Mouse (Mus musculus) liver, embryonic 13.5 days (tissue): ENCODE data around the gene Npas2. TPM values are rescaled to one million over a fixed set of nuclear protein-coding genes. Genes with fewer than 3 reads are reported as not detected.

Experiments
- ATAC-seq: fragments of 200-750 bp; cut with Nextera tagmentation; 2 replicates; pipeline ENCODE4 v1.8.0; 2017; ENCODE audit warnings: low read depth, mild to moderate bottlenecking, moderate number of reproducible peaks, moderate library complexity
- DNase-seq: peaks from one replicate; pipeline ENCODE4 v3.0.0; 2022
- H3K27ac ChIP-seq: fragments of 300-500 bp; sonication (generic); 2 replicates; pipeline ENCODE4 v1.5.1; 2015; ENCODE audit warnings: moderate library complexity, mild to moderate bottlenecking, inconsistent platforms
- H3K27me3 ChIP-seq: fragments of 300-500 bp; sonication (generic); 2 replicates; pipeline ENCODE4 v1.6.1; 2015; ENCODE audit warnings: mild to moderate bottlenecking, inconsistent platforms
- H3K36me3 ChIP-seq: fragments of 300-500 bp; sonication (generic); 2 replicates; pipeline ENCODE4 v1.6.1; 2015; ENCODE audit warnings: mild to moderate bottlenecking, inconsistent platforms
- H3K4me1 ChIP-seq: fragments of 300-500 bp; sonication (generic); replicated peaks from 2 replicates; pipeline ENCODE4 v1.6.1; 2015; ENCODE audit warnings: inconsistent platforms
- H3K4me2 ChIP-seq: fragments of 300-500 bp; sonication (generic); 2 replicates; pipeline ENCODE4 v1.6.1; 2015; ENCODE audit warnings: inconsistent platforms, mild to moderate bottlenecking, moderate library complexity
- H3K4me3 ChIP-seq: fragments of 300-500 bp; sonication (generic); replicated peaks from 2 replicates; pipeline ENCODE4 v1.5.1; 2015; ENCODE audit warnings: mild to moderate bottlenecking, inconsistent platforms
- H3K9ac ChIP-seq: fragments of 300-500 bp; sonication (generic); 2 replicates; pipeline ENCODE4 v1.6.1; 2015; ENCODE audit warnings: mild to moderate bottlenecking, inconsistent platforms
- H3K9me3 ChIP-seq: fragments of 300-500 bp; sonication (generic); replicated peaks from 2 replicates; pipeline ENCODE4 v1.6.1; 2016; ENCODE audit warnings: inconsistent platforms
- WGBS: fragments of 180-500 bp; shearing (Covaris S2); methylation state at CpG from one replicate; pipeline ENCODE4 v1.1.7; 2015; ENCODE audit not compliant: insufficient replicate concordance; 5-methylcytosine and 5-hydroxymethylcytosine counted together
- polyA plus RNA-seq: library from polyadenylated mRNA; unstranded; fragments of >200 nt; fragmentation: Nextera tagmentation; extraction: Ambion mirVana; gene quantifications from 2 replicates; pipeline ENCODE4 v1.2.1, GENCODE M21; 2015

Gene Npas2
- polyA plus RNA-seq, 1 experiment from 2014 or later = 0.13 TPM

DNA sequence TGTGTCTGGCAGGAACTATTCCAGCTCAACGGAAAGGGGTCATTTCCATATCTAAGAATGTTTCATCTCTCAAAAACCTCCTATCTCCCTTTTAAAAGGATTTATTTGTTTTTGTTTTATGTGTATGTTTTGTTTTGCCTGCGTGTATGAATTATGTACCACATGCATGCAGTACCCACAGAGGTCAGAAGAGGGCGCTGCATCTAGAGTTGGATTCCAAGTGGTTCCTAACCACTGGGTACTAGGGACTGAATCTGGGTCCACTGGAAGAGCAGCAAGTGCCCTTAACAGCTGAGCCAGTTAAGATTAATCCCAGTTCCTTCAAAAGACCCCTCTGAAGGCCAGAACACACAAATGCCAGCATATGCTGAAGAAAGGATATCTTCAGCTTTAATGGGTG is 24.1 kb downstream of the Npas2 start:
- Histone ChIP-seq H3K4me2 (no peak overlapping the region), H3K36me3 (no peaks in the 10 kb centered on the region), H3K4me1 (no peaks in the 10 kb centered on the region), H3K4me3 (no peak overlapping the region), H3K27ac (no peak overlapping the region), H3K27me3 (no peaks in the 10 kb centered on the region), H3K9me3 (no peaks in the 10 kb centered on the region), H3K9ac (no peak overlapping the region)
- DNase-seq (no peak), ATAC-seq (no peak)
- 59% methylated on average over 3 of the region's 3 CpGs for WGBS

DNA sequence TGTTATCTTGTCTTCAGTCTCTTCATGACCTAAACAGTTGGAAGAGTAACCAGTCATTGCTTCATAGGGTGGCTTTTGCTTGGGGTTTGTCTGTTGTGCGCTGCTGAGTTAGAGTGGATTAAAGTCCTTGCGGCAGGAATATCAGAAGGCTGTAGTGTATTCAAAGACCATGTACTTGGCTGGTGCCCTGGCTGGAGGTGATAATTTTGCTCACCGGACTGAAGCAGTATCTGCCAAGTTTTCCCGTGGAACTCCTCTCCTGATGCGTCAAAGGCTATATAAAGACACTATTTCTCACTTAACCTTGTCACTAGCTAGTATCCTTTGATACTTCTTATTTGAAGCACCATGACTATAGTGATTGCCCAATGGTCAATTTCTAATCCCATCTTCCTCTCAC is 34.9 kb downstream of the Npas2 start:
- ATAC-seq (no peak), DNase-seq (no peak)
- H3K4me1 ChIP-seq = no peaks in the 10 kb centered on the region
- no peak overlapping the region for H3K27ac ChIP-seq
- H3K4me2 ChIP-seq = no peak overlapping the region
- no peaks in the 10 kb centered on the region for H3K9me3 ChIP-seq
- H3K9ac ChIP-seq = no peak overlapping the region
- 78% methylated on average over 5 of the region's 5 CpGs for WGBS
- no peaks in the 10 kb centered on the region for H3K27me3 ChIP-seq
- H3K36me3 ChIP-seq = no peaks in the 10 kb centered on the region
- H3K4me3 ChIP-seq = no peak overlapping the region

DNA sequence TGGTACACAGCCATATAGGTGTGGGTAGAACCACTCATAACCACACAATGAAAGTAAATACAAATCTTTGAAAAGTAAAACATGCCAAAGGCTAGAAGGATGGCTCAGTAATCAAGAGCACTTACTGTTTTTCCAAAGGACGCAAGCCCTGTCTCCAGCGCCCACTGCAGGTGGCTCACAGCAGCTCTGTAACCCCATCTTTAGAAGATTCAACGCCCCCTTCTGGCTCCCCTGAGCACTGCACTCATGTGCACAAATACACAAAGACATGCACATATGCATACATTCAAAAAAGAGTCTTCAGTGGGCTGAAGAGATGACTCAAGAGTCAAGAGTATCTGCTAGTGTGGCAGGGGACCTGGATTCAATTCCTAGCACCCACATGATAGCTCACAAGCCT is 36.5 kb downstream of the Npas2 start:
- H3K36me3 ChIP-seq = no peaks in the 10 kb centered on the region
- WGBS = 41% methylated on average over 3 of the region's 3 CpGs
- no peak overlapping the region for H3K27ac ChIP-seq
- DNase-seq (no peak), ATAC-seq (no peak)
- no peak overlapping the region for H3K9ac ChIP-seq
- H3K9me3 ChIP-seq = no peaks in the 10 kb centered on the region
- no peaks in the 10 kb centered on the region for H3K4me1 ChIP-seq
- H3K27me3 ChIP-seq = no peaks in the 10 kb centered on the region
- H3K4me3 ChIP-seq = no peak overlapping the region
- H3K4me2 ChIP-seq = no peak overlapping the region

DNA sequence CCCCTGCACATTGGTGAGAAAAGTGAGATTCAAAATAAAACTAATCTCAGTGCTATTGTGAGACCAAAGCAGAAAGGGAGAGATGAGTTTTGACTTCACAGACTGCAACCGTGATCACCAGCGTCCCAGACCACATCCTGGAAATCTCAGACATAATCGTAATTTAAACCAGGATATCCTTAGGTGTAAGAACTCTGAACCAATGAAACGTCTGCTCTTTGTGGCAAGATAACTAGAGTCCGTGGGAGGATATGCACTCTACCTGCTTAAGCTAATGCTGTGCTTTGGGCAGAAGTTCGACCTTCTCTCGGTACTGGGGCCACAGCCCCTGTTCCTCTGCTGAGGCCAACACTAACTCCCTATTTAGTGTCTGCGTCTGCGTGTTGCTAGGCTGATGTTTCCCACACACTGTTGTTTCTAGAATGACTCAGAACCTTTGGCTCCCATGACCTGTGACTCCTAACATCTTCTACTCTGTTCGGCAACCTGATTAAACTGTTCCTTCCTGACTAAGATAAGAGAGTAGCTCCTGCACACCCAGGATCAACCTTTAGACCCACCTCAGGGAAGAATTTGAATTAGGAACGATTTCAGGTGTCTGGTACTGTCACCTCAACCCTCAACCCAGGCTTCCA is 41.4 kb downstream of the Npas2 start:
- Histone ChIP-seq H3K4me3 (no peak overlapping the region), H3K4me2 (no peak overlapping the region), H3K36me3 (no peaks in the 10 kb centered on the region), H3K9ac (no peak overlapping the region), H3K27me3 (no peaks in the 10 kb centered on the region), H3K4me1 (no peaks in the 10 kb centered on the region), H3K27ac (no peak overlapping the region), H3K9me3 (no peaks in the 10 kb centered on the region)
- DNase-seq (no peak), ATAC-seq (no peak)
- 59% methylated on average over 11 of the region's 11 CpGs for WGBS

DNA sequence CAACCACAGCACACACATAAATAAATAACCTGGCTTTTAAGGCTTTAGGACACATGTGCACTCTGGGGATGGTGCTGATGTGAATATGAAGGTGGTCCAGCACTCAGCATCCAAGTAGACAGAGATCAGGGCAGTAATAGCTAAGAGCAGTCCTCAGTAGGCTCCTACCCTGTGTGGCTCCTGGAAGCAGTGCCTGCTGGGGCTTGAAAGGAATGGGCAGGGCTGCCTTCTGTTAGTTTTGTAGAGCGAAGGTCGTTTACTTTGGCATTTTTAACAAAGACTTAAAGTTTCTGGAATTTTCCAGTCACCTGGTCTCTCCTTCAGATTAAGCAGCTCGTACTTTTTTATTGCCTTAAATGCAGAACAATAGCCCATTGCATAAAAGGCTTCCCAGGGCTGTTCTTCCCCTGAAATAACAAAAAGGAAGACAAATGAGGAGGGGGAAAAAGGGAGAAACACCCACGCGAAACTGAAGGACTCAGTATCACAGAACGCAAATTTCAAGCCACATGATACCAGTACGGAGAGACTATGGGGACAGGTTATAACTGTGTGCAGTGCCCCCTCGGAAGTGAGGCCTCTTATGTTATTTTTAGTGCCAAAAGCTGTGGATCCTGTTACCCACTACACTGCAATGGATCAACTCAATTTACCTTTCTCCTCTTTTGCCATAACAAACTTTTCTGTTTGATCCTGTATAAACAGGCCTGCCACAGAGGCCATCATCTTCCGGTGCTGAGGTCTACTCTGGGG is 44.1 kb downstream of the Npas2 start:
- Histone ChIP-seq H3K4me2 (no peak overlapping the region), H3K27ac (no peak overlapping the region), H3K36me3 (no peaks in the 10 kb centered on the region), H3K9me3 (no peaks in the 10 kb centered on the region), H3K9ac (no peak overlapping the region), H3K27me3 (no peaks in the 10 kb centered on the region), H3K4me3 (no peak overlapping the region), H3K4me1 (no peaks in the 10 kb centered on the region)
- no peak for ATAC-seq
- DNase-seq = no peak
- WGBS = 65% methylated on average over 9 of the region's 9 CpGs

DNA sequence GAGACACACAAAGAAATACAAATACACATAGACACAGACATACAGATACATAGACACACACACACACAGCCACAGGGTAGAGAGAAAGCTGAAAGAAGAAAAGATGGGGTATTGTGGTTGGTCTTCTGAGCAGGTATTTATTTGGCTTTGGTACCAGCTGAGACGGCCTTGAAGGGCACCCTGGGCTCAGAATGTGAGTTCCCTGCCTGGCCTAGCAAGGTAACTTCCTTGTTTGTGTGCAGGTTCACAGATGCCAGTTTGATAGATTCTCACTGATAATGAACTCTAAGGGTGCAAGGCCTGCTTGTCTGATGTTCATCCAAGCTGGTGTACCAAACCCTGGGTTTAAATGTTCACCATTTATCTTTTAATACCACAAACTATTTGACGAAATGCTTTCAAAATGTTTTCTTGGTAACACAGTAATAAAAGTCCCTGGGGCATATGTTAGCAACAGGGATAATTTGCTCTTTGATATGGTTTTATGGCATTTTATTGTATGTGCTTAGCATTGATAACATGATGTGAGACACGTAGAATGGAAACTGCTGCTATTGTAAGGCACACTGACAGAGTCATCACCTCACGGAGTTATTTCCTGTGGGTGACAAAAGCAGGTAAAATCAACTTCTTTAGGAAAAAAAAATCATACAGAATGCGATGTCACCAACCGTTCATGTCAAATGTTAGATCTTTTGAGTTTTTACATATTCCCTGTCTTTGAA is 47.5 kb downstream of the Npas2 start:
- no peak for ATAC-seq
- Histone ChIP-seq H3K36me3 (no peaks in the 10 kb centered on the region), H3K4me2 (no peak overlapping the region), H3K4me3 (no peak overlapping the region), H3K9me3 (no peaks in the 10 kb centered on the region), H3K9ac (no peak overlapping the region), H3K4me1 (no peaks in the 10 kb centered on the region), H3K27me3 (no peaks in the 10 kb centered on the region), H3K27ac (no peak overlapping the region)
- no peak for DNase-seq
- 62% methylated on average over 6 of the region's 6 CpGs for WGBS

DNA sequence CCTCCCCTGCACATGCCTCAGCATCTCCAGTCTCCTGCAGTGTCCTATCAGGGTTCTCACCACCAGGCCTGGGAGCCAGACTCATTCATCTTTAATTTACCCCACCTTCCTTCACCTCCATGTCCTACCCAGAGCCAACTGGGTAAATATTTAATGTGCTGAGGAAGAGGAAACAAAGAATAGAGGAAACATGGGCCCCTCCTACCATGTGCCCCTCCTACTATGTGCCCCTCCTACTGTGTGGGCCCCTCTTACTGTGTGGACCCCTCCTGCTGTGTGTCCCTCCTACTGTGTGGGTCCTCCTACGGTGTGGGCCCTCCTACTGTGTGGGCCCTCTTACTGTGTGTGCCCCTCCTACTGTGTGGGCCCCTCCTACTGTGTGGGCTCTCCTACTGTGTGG is 51.2 kb downstream of the Npas2 start:
- ATAC-seq = no peak
- 60% methylated on average over 1 of the region's 1 CpGs for WGBS

DNA sequence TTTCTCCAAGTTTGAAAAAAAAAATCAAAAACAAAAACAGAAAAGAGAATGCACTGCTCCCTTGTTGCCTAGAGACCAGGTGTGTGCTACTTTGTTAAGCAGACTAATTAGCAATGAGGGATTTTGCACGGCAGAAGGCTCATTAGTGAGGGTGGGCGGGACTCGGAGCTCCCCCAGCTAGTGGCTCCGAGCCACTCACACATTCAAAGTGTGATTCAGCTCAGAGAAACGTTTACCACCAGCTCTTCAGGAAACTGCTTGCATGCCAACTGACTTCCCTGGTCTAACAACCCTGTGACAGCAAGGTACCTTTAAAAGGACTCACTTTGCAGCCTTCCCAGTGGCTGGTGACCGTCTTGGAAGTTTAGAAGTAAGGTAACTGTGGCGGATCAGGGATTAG is 58.1 kb downstream of the Npas2 start:
- no peak for ATAC-seq
- Histone ChIP-seq H3K4me3 (no peak overlapping the region), H3K9me3 (no peaks in the 10 kb centered on the region), H3K4me1 (no peaks in the 10 kb centered on the region), H3K4me2 (no peak overlapping the region), H3K27me3 (no peaks in the 10 kb centered on the region), H3K27ac (no peak overlapping the region), H3K9ac (no peak overlapping the region), H3K36me3 (no peaks in the 10 kb centered on the region)
- 40% methylated on average over 7 of the region's 7 CpGs for WGBS
- no peak for DNase-seq

More for the DNA sequence above, 51.2 kb downstream of the Npas2 start:
- DNase-seq = no peak
- Histone ChIP-seq H3K27ac (no peak overlapping the region), H3K4me3 (no peak overlapping the region), H3K4me2 (no peak overlapping the region), H3K9ac (no peak overlapping the region), H3K27me3 (no peaks in the 10 kb centered on the region), H3K4me1 (no peaks in the 10 kb centered on the region), H3K36me3 (no peaks in the 10 kb centered on the region), H3K9me3 (no peaks in the 10 kb centered on the region)

DNA sequence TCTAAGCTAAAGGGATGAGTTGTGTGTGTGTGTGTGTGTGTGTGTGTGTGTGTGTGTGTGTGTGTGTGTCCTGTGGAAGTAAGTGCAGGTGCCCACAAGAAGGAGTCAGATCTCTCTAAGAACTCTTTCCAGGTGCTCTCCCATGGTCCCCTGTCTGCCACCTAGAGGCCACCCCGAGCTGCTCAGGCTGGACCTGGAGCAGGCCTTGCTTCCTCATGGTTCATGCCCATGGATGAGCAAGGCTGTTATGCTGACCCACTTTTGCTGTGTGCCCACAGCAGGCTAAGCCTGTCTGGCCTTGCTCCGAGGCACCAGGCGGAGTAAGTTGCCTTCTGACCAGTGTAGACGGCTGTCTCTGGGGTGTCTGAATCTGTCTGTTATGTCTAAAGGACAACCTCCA is 60.2 kb downstream of the Npas2 start:
- no peak for DNase-seq
- Histone ChIP-seq H3K9me3 (no peaks in the 10 kb centered on the region), H3K4me1 (no peaks in the 10 kb centered on the region), H3K27me3 (no peaks in the 10 kb centered on the region), H3K36me3 (no peaks in the 10 kb centered on the region), H3K4me3 (no peak overlapping the region), H3K4me2 (no peak overlapping the region), H3K9ac (no peak overlapping the region), H3K27ac (no peak overlapping the region)
- ATAC-seq = no peak
- 57% methylated on average over 4 of the region's 4 CpGs for WGBS

DNA sequence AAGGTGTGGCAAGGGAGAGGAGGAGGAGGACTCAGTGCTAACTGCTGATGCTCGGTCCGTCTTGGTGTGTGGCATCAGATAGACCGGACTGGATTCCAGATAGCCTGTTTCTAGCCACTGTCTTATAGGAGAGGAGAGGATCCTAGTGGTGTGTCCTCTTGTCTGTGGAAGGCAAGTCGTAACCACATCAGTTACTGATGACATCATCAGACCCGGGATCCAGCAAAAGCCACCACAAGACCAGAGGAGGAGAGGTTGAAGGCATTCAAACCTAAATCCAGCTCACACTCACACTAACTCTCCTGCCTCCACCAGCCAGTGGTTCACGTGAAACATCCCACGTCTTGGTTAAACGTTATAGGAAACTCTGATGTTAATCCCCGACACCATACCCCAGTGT is 62.5 kb downstream of the Npas2 start:
- Histone ChIP-seq H3K9ac (no peak overlapping the region), H3K27ac (no peak overlapping the region), H3K27me3 (no peaks in the 10 kb centered on the region), H3K36me3 (no peaks in the 10 kb centered on the region), H3K4me1 (no peaks in the 10 kb centered on the region), H3K9me3 (no peaks in the 10 kb centered on the region), H3K4me3 (no peak overlapping the region), H3K4me2 (no peak overlapping the region)
- DNase-seq (no peak), ATAC-seq (no peak)
- 72% methylated on average over 9 of the region's 9 CpGs for WGBS

DNA sequence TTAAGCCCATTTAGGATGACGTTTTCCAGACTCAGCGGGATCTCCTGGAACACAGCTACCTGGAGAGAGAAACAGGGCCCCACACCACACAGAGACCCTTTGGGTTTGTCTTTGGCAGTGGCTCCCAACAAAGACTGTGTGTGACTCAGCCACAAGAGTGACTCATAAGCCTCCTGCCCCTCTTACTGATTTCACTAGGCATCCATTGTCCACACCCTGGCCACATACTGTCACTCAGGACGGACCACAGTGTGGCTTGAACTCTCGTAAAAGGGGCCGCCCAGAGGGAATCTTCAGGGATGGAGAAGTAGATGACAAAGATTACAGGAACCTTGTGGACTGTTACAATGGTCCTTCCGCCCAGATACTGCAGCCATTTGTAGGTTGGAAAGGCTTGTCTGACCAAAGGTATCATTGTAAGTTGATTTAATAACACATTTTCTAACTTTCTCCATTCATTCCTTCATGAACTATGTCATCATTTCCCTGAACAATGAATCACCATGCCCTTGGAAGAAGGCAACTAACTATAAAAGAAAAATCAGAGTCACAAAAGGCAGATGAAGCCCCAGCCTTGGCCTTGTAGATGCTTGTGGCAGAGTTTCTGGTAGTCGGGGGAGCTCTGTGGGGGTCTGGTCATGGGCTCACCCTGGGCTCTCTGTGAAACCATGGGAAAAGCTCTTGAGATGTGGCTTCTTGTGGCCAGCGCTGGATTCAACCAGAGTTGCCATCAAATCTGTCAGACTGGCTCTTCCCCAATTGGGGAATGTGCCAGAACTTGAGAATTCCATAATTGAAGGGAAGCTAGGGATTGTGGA is 63.2 kb downstream of the Npas2 start:
- ATAC-seq (no peak), DNase-seq (no peak)
- Histone ChIP-seq H3K4me2 (no peak overlapping the region), H3K9ac (no peak overlapping the region), H3K9me3 (no peaks in the 10 kb centered on the region), H3K4me3 (no peak overlapping the region), H3K36me3 (no peaks in the 10 kb centered on the region), H3K27me3 (no peaks in the 10 kb centered on the region), H3K4me1 (no peaks in the 10 kb centered on the region), H3K27ac (no peak overlapping the region)
- 61% methylated on average over 8 of the region's 8 CpGs for WGBS
